Mouse (Mus musculus): ENCODE data around the gene H2afv.

DNA sequence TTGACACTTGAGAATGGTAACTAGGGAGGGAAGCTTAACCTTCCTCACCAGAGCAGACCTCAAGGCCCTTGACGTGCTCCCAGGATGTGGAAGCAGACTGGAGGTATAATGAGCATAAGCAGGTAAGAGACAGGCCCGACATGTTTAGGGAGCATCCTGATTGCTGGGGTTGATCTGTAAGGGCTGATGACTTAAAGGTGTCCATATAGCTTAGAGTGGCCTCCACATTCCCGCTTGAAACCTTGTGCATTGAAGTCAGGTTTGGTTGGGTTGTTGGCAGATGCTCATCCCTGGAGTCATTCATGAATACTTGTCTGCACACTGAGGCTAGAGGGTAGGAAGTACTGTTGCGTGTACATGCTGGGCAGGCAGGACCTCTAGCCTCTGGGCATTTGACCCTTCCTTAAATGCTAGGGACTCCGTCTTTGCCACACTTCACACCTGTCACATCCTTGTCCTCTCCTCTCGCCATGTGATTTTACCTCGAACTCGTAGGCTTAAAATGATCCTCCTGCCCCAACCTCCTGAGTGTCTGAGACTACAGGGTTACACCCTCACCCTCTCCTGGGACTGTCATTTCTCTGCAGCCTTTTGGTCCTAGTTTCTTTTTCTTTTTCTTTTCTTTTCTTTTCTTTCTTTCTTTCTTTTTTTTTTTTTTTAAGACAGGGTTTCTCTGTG lies 53.7 kb downstream of the H2afv start:
- TF ChIP-seq CTCF (conservative IDR thresholded peaks at IDR 0.05 in 1 of 2, IDR thresholded peaks at IDR 0.05 in 1 of 2; ENCODE audit: low read depth in 2 of 2, low read length in 2 of 2): no peak
- TF ChIP-seq TBP (conservative IDR thresholded peaks at IDR 0.05; ENCODE audit: low read depth, low read length): no peak
- peak; percentile 22; the same call in 1 of the 2 replicates for TF ChIP-seq POLR2A (IDR thresholded peaks at IDR 0.05; ENCODE audit: low read depth, low read length)
- no peak for TF ChIP-seq NRF1 (IDR thresholded peaks at IDR 0.05; ENCODE audit: low read depth, low read length)
- no peak for TF ChIP-seq MAFK (IDR thresholded peaks at IDR 0.05; ENCODE audit: insufficient replicate concordance, low read length)
- TF ChIP-seq NELFE (IDR thresholded peaks at IDR 0.05; ENCODE audit: low read depth, low read length): no peak
- peak; percentile 60 for TF ChIP-seq UBTF (IDR thresholded peaks at IDR 0.05; ENCODE audit: low read depth, low read length)
- no peak for TF ChIP-seq E2F4 (IDR thresholded peaks at IDR 0.05; ENCODE audit: insufficient replicate concordance, low read depth, low read length)
- no peak for TF ChIP-seq RCOR1 (conservative IDR thresholded peaks at IDR 0.05; ENCODE audit: low read depth, low read length)
- TF ChIP-seq MEF2A (IDR thresholded peaks at IDR 0.05; ENCODE audit: borderline replicate concordance, low read depth, low read length): no peak
- TF ChIP-seq EP300 (IDR thresholded peaks at IDR 0.05; ENCODE audit: low read length): no peak
- TF ChIP-seq ZMIZ1 (IDR thresholded peaks at IDR 0.05; ENCODE audit: low read depth, low read length): peak; percentile 61
- TF ChIP-seq CHD2 (IDR thresholded peaks at IDR 0.05; ENCODE audit: low read length): peak; percentile 32; the same call in 1 of the 2 replicates

Data from CH12.LX (cell line).